Mouse (Mus musculus) activated CD4-positive, CD25-positive, alpha-beta regulatory T cell, adult 4 months (primary cell): ENCODE results near the gene Speer2. TPM values are rescaled to one million over a fixed set of nuclear protein-coding genes. Genes with fewer than 3 reads are reported as not detected.

ENCODE experiments used
- ATAC-seq: one replicate; pipeline ENCODE4 v1.8.0; 2017
- polyA plus RNA-seq, 2 experiments: library from polyadenylated mRNA; unstranded; fragments of 100-300 nt; shearing (Covaris generic); gene quantifications; one replicate each; pipeline ENCODE4 v1.2.1; 2017

Gene Speer2
- not detected for polyA plus RNA-seq

GRCm38 (mm10) chr16:69863644-69864043 lies at the start of gene Speer2:
Speer2 (minus strand) TSS chr16:69863744.
- ATAC-seq = no peak

GRCm38 (mm10) chr16:69904303-69904702 lies 40.8 kb upstream of the Speer2 start:
- no peak for ATAC-seq

- no peak for ATAC-seq
Measured at GRCm38 (mm10) chr16:69880712-69881111, 17.2 kb upstream of the Speer2 start.

GRCm38 (mm10) chr16:69836628-69837027 lies 26.9 kb downstream of the Speer2 start:
- ATAC-seq = no peak

DNA sequence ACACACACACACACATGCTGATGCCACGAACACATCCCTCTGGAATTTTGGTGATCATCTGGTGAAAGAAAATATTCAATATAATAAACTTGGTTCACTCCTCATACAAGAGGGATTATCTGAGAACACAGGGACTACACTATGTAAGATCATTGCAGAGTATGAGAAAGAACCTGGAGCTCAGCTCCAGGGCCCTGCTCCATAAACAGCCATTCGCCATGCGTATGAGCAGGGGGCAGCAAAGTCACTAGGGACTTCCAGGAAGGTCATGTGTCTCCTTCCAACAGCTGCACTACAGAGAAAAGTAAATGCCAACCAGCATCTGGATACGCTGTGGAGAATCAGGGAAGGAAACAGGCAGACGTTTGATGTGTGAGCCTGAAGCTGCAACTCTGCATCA lies 49.9 kb downstream of the Speer2 start:
- no peak for ATAC-seq
